Mouse (Mus musculus) heart, postnatal 4 days (tissue): Measurements from ENCODE around the gene Rbfox1. TPM values are rescaled to one million over a fixed set of nuclear protein-coding genes. Genes with fewer than 3 reads are reported as not detected.

ENCODE experiments used
- DNase-seq: peaks from one replicate; pipeline ENCODE4 v3.0.0; 2021
- total RNA-seq, 2 experiments: library from RNA; stranded (reverse); gene quantifications; 2 replicates each; pipeline ENCODE4 v1.2.3; 2021

Gene Rbfox1
- total RNA-seq, 2 experiments from 2014 or later: 22.3 to 24.5 TPM

DNA sequence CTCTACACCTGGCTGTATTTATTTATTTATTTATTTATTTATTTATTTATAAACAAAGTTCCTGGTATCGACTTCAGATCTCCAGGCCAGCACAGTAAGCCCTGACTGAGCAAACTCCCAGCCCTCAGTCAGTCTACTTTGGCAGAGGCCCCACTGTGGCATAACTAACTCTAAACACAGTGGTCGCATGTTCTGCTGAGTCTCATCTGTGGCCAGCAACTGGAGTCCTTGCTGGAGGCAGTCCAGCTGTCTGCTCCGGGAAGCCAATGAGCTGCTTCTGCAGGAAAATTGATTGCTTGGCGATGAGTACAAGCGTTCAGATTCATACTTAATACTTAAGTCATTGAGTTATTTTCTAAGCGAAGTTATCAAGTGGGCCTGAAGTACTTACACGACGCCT, 598.5 kb downstream of the Rbfox1 start:
- no peak for DNase-seq

DNA sequence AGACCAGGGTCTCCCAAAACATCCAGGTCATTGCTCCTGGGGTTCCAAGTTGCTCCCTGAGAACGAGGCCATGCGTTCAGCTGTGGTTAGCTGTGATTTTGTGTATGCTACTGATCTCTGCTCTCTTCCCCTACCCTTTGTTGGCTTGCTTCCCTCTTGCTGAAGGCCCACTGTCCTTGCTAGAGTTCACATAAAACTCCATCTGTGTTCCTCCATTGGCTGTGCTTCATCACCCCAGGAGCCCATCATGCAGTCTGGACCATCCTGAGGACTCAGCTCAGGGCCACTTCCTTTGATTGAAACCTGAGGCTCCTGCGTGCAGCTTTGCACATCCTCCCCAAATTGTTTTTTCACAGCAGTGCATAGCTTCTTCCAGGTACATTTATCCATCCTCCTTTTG, 600.5 kb downstream of the Rbfox1 start:
- no peak for DNase-seq

DNA sequence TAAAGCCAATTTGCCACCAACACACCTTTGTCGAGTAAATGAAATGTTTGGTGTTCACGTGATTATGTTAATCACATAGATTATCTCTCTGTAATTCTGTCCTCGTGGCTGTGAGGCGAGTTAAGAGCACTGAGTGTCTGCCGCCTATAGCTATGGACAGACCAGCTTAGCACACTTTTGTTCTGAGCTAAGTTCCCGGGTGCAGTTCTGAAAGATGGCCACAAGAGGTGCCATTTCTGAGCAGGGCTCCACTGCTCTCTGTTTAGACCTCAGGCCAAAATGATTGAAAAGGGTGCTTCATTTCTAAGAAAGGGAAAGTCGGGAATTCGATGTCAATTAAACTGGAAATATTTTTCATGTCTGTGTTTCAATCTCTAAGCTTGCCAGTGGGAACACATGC, 617.1 kb downstream of the Rbfox1 start:
- peak; percentile 20 for DNase-seq

DNA sequence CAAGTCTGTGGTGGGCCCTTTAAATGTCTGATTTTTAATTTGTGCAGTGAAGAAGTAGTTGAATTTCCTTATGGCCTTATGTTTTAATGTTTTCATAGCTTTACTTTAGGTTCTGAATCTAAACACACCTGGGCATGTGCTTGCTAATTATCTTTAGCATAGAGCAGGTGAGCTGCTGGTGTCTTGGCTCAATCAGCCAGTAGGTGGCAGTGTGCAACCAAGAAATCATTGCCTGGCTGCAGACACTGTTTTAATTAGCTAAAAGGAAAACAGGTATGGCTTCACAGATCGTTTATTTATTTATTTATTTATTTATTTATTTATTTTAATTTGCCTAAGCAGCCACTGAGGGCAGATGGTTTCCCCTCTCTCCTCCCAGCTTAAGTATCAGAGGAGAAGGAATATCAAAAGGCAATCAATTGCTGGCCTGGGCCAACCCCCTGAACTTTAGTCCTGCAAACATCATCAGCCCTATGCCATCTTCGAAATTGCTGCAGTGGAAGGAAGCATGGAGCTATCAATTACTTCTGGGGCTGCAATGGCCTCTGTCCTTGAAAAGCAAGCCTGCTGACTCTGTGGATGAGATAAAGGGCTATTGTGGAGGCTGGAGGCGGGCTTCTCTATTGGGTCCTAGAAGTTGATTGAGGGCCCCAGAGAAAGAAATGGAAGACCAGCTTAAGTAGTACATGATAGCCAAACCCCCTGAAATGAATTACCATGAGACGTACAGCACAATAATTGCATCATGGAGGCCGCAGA, 618.6 kb downstream of the Rbfox1 start:
- DNase-seq: peak; percentile 57

DNA sequence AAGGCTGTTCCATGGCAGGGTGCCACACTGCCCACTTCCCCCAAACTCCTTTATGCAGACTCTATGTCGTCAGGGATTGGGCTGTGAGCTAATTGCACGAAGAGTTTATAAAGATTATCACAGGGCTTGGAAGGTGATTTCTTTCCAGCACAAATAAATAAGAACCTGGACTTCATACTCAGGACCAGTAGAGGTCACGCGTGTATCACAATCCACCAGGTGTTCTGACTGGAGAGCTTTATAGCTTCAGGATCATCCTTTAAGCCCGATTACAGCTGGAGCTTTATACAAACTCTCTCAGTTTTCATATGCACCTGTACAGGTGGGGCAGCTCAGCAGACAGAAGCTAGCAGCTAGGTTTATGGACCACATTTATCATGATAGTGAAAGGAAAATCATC, 623.8 kb downstream of the Rbfox1 start:
- no peak for DNase-seq

DNA sequence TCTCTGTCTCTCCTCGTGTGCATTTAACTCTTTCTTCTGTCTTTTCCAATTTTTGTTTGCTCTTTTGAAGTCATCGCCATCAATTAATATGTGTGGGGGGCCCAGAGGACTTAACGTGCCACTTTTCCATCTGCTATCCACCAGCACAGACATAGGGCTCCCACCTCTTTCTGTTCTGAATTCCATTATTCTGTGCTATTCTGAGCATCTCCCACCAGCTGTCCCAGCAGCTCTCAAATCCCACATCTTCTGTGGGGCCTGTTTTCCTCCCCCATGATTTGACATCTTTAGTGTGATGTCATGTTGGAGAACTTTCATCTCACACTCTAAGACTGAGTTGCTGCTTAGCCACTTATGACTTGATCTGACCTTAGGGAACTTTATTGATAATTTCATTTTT, 634.3 kb downstream of the Rbfox1 start:
- DNase-seq: no peak

DNA sequence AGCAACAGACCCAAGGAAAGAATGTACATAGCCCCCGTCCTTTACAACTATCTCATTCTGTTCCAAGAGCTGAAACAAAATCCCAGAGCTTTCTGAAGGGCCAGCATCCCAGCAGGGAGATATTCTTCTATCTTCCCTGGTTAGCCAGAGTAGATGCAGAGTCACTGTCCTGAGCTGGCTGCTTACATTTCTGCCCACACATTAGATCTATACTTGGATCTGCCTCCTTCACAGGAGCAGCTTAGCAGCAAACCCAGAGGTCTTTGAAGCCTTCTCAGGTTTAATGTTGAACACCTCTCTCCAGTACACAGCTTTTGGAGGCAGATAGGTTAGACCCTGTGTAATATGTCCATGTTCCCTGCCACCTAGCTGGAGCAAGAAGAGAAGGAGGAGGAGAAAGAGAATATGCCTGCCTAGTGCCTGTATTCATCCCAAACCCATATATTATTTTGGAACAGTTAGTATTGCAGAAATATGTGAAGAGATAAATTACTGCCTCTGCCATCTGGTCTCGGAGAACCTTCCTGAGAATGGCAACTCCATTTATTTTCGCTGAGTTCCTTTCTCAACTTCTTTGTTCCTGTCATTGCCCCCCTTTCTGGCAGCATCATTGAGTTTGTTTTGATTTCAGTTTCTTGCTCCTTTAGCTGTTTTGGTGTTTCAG, 640.5 kb downstream of the Rbfox1 start:
- DNase-seq: no peak

DNA sequence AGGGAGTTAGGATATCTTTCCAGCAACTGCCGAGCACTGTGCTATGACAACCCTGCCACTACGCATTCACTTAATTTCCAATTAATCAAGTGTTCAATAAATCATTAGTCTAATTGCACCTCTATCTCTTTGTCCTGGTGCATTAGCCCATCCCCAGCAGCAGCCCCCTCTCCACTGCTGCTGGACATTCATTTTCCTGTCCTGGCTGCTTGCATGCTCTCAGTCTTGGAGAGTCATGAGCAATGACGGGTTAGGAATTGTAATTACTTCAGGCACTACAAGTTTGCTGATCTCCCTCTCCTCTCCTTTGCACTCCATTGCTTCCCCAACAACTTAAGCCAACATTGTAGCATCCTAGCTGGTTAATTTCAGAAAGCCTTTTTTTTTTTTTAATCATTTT, 646.3 kb downstream of the Rbfox1 start:
- no peak for DNase-seq

DNA sequence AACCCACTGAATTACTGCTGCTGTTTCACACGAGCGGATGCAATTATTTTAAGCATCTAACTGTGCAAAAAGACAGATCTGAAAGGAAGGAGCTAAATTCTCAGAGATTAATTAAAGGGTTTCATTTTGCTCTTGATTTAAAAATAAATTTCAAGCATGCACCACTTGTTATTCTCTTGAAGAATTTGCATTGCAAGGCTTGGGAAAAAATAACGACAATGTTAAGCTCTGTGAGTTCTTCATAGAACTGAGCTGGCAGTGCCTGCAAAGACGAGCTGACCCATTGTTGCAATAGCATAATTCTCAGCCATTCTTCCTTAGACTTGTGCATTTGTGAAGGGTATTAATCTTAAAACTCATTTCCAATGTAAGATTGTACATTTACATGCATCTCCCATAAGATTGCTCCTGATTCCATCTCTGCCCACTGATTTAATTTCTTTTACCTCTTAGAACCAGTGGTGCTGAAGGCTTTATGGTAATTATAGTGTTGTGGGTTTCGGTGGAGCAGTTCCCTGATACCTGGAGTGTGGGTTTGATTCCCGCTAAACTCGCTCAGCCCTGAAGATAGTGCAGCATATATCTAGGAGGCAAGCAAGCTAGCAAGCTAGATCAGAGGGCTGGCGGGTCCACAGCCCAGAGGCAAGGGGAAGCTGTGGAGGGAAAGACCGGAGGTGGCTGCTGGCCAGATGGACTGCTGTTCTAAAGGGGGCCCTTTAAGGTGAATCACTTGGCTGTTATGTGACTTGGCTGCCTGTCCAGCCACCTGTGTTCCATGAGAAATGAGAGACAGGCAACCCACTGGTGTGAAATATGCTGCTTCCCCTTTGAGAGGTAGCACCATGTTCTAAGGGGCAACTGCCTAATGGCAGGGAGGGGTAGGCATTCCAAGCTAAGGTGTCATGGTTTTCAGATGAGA, 647.2 kb downstream of the Rbfox1 start:
- peak; percentile 26 for DNase-seq

DNA sequence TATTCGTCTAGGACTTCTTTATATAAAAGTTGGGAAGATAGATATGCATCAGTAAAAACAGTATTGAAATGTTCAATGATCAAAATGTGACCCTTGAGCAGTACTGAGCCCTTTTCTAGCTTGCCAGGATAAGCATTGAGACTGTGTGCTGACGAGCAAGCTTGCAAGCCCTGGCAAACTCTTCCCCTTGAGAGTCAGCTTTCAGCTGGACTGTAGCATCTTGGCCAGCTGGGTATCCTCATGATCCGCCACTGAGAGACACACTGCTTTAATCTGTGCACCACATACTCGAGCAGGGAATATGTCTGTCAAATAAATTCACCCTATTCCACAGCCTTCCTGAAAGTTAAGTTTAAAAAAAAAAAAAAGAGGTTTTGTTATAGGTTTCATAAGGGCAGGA, 670.6 kb downstream of the Rbfox1 start:
- no peak for DNase-seq

DNA sequence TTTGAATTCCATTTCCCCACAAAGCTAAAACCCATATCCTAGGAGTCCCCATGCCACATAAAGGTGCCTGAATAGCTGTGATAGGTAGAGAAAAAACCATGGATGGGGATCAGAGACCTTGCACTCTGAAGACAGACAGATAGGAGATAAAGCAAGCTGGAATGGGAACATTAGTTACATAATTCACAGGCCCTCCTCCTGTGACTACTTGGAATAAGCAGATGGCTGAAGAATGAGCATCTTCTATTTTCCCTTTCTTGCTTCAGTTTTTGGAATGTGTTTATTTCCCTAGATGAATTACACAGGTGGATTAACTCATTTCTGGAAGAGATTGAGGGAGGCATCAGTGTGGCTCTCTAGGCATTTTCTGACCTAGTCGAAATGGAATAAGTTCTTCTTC, 672.6 kb downstream of the Rbfox1 start:
- no peak for DNase-seq

DNA sequence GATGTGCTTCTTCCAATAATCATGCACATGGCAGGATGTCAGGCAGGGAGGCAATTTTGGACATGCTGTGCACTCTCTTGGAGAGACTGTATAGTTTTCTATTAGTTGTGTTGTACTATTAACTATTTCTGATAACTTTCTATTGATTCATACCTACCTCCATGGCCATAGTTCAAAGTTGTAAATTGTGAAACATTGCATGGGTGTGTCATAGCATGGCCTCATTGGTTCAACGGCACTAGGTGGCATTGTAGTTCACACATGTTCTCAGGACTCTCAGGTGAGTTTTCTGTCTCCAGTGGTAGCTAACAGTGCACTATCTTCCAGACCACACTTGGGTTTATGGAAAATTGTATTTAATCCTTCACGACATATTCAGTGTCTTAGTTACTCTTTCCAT, 699.5 kb downstream of the Rbfox1 start:
- no peak for DNase-seq

DNA sequence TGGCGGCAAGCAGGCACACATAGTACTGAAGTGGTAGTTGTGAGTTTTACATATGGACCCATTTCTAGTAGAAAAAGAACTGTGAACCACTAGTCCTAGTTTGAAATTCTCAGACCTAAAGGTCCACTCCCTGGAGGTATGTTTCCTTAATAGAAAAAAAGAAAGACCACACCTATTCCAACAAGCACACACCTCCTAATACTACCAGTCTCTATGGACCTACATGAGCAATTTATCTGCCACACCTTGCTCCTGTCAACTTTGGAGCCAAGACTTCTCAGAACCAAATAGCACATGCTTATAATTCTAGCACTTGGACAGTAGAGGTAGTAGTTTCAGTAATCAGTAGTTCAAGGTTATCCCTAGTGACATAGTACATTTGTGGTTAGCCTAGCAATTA, 700.0 kb downstream of the Rbfox1 start:
- no peak for DNase-seq

DNA sequence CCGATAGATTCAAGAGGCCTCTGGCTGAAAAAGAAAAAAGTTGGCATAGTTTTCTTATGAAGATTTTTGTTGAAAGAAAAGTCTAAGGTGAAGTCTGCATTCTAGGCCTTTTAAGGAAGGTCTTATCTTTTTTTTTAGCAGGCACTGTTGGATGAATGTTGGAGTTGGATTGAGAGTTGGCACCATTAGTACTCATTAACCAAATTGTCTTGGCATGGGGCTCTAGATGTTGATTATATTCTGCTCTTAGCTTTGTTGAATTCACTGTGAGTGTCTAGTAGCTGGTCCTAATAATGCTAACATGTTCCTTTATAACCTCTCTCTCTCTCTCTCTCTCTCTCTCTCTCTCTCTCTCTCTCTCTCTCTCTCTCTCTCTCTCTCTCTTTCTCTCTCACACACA, 731.4 kb downstream of the Rbfox1 start:
- no peak for DNase-seq

DNA sequence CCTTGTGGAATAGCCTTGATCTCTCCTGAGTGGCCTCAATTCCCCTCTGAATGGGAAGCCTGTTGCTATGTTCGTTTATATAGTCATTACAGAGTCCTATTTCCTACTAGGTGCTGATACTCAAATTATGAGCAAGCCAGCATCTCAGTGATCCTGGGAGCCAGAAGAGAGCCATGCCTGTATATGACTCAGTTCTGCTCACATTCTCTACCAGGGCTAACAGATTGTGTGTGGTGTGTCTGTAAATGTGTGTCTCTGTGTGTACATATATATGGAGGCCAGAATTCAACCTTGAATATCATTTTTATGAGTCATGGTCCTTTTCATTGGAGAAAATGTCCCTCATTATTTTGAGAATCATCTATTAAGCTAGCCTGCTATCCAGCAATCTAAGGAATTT, 755.2 kb downstream of the Rbfox1 start:
- DNase-seq: no peak

DNA sequence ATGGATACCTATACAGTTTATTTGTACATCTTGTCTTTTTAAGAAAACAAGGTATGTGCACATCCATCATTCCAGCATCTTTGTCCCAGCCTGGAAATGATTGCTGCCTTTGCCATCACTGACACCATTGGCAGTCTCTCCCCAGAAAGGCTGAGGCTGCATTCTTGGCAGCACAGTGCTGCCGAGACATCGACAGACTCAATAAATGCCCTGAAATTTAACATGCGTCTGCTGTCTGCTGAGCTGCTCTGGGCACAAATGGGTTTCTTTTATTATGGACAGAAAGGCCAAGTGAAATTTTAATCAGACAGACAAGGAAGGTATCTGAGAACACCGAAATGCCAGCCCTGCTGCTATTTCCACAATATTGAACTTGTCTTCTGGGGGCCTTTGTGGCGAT, 761.8 kb downstream of the Rbfox1 start:
- DNase-seq: no peak

DNA sequence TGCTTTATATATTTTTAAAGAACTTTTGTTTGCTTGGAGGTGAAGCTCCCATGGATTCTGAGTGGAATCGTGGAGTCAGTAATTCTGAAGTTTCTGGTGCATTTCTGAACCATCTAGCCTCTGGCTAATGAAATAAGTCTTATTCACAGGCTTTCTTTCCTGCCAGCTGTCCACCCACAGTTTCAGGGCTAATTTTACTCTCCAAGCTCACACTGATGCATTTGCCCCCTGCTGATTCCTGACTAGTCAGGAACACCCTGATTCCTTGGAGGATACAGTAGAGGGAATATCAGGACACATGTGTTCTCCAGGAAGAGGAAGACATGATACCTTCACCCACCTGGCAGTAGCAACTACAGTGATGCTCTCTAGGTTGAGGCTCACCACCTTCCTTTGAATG, 763.6 kb downstream of the Rbfox1 start:
- DNase-seq: no peak

DNA sequence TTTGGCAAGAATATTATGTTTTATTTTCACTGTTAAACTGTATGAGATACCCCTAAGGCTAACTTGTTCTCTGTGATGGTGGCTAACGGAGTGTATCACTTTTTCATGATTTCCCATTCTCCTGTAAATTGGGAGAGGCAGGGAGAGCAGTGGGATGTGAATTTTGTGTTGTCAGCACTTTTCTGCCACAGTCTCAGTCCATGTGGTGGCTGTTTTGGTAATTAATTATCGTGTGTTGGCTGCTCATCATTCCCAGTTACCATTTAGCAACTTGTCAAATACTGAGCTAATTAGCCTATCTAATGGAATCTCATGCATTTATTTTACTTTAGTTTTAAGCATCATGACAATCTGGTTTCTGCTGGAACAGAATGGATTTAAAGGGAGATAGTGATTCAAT, 773.4 kb downstream of the Rbfox1 start:
- no peak for DNase-seq

DNA sequence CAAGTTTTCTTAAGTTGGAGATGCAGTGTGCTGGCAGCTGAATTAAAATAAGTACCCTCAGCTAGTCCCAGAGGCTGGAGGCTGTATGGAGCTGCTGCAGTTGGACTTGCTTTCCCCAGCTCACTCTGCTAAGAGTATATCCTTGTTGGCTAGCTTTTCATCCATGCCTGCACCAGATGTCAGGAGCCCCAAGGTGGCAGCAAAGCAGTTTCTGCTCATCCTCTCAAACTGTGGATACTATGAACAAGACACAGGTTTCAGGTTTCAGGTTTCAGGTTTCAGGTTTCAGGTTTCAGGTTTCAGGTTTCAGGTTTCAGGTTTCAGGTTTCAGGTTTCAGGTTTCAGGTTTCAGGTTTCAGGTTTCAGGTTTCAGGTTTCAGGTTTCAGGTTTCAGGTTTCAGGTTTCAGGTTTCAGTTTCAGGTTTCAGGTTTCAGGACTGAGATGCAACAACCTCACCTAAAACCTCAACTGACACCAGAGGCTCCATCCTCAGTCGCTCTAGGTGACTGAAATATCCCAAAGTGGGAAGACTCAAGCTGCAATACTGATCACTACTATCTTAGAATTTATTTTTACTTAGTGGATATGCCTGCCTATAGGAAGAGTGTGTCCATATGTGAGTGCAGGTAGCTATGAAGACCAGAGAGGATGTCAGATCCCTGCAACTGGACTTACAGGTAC, 801.1 kb downstream of the Rbfox1 start:
- no peak for DNase-seq

DNA sequence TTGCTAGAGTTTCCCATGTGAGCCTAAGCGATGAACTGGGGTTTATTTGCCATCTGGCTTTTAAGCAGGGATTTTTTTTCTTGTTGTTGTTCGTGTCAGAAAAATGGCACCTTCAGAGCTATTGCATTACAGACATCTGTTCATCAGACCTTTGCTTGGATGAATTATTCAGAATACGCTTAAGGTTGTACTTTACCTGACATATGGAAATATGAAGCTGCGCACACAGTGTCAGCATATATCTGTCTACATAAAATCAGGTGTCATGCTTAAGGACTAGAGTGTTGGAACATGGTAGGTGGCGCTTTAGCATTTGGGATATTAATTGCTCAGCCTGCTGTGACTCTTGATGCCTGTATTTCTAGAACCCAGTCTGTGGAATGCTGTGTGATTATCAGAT, 819.7 kb downstream of the Rbfox1 start:
- DNase-seq: no peak

DNA sequence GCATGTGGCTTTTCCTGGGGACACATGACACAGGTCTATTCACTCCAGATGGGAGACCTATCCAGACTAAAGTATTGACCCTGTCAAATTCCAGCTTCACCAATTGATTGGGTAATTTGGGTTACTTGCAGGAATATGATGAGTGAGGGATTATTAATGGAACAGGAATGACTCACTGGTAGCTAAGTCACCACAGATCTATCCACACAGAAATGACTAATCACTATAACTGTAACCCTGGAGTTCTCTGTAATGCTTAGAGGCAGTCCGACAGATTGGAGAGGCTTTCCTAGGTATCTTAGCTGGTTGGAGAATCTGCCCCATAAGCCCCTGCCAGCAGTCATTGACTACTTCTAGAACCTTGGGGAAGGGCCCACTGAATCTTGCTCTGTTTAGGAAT, 827.2 kb downstream of the Rbfox1 start:
- DNase-seq: no peak

DNA sequence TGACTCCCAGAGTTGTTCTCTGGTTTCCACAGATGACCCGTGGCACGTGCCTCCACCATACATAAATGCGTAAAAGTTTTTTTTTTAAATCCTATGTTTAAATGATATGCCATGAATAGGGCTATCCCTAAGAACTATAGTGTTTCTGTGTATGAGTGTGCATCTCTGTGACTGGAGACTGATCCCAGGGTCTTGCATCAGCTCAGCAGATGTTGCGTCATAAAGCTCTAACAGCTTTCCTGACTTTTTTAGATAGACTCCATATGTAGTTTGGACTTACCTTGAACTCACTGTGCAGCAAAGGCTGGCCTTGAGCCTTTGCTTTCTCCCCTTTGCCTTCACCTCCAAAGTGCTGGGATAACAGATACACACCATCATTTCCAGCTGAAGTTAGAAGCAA, 830.1 kb downstream of the Rbfox1 start:
- no peak for DNase-seq
